Mouse (Mus musculus): ENCODE data around the gene Olfr411. TPM values are rescaled to one million over a fixed set of nuclear protein-coding genes. Genes with fewer than 3 reads are reported as not detected.

Olfr411 gene
- not detected in 2 replicates for polyA plus RNA-seq (2014; fragmentation: Nextera tagmentation; extraction: Ambion mirVana)

- Histone ChIP-seq H3K4me1 (ENCODE audit: control insufficient read depth, insufficient read depth, low read length) (no peaks in the 10 kb centered on the region), H3K9ac (ENCODE audit: low read length) (no peak within 1 kb of the TSS), H3K4me3 (ENCODE audit: low read depth, low read length) (no peak within 1 kb of the TSS), H3K4me2 (ENCODE audit: low read depth, severe bottlenecking) (no peak within 1 kb of the TSS), H3K36me3 (ENCODE audit: control insufficient read depth, insufficient read depth, low read length) (no peaks in the 10 kb centered on the region), H3K9me3 (ENCODE audit: control insufficient read depth, low read length) (no peaks in the 10 kb centered on the region), H3K27me3 (ENCODE audit: control insufficient read depth, insufficient read depth, low read length) (no peaks in the 10 kb centered on the region), H3K27ac (replicated peaks; ENCODE audit: low read depth, low read length) (no peak within 1 kb of the TSS)
- DNase-seq (ENCODE audit: low spot score): no peak
- no peak for ATAC-seq (ENCODE audit: insufficient number of reproducible peaks, low FRiP score, low TSS enrichment, low read depth)
- WGBS: 89% methylated on average over 3 of the region's 3 CpGs
These were observed at the start of gene Olfr411 for GRCm38 (mm10) chr11:74352550-74352949. Gene Olfr411 (minus strand): TSS chr11:74352650.

- no peak for ATAC-seq (ENCODE audit: insufficient number of reproducible peaks, low FRiP score, low TSS enrichment, low read depth)
- 54% methylated on average over 2 of the region's 2 CpGs for WGBS
These were observed 49.7 kb upstream of the Olfr411 start for GRCm38 (mm10) chr11:74402126-74402525.

GRCm38 (mm10) chr11:74395583-74395982 lies 43.1 kb upstream of the Olfr411 start:
- H3K4me1 ChIP-seq (ENCODE audit: control insufficient read depth, insufficient read depth, low read length): no peaks in the 10 kb centered on the region
- H3K4me2 ChIP-seq (ENCODE audit: low read depth, severe bottlenecking): no peak overlapping the region
- no peak overlapping the region for H3K9ac ChIP-seq (ENCODE audit: low read length)
- no peaks in the 10 kb centered on the region for H3K9me3 ChIP-seq (ENCODE audit: control insufficient read depth, low read length)
- H3K4me3 ChIP-seq (ENCODE audit: low read depth, low read length): no peak overlapping the region
- H3K36me3 ChIP-seq (ENCODE audit: control insufficient read depth, insufficient read depth, low read length): no peaks in the 10 kb centered on the region
- no peak overlapping the region for H3K27ac ChIP-seq (replicated peaks; ENCODE audit: low read depth, low read length)
- ATAC-seq (ENCODE audit: insufficient number of reproducible peaks, low FRiP score, low TSS enrichment, low read depth): no peak
- no peak for DNase-seq (ENCODE audit: low spot score)
- H3K27me3 ChIP-seq (ENCODE audit: control insufficient read depth, insufficient read depth, low read length): no peaks in the 10 kb centered on the region
- 81% methylated on average over 18 of the region's 18 CpGs for WGBS

More at GRCm38 (mm10) chr11:74402126-74402525, 49.7 kb upstream of the Olfr411 start:
- H3K27ac ChIP-seq (replicated peaks; ENCODE audit: low read depth, low read length): no peak overlapping the region
- H3K4me3 ChIP-seq (ENCODE audit: low read depth, low read length): no peak overlapping the region
- H3K36me3 ChIP-seq (ENCODE audit: control insufficient read depth, insufficient read depth, low read length): no peaks in the 10 kb centered on the region
- no peaks in the 10 kb centered on the region for H3K4me1 ChIP-seq (ENCODE audit: control insufficient read depth, insufficient read depth, low read length)
- no peaks in the 10 kb centered on the region for H3K9me3 ChIP-seq (ENCODE audit: control insufficient read depth, low read length)
- no peak overlapping the region for H3K9ac ChIP-seq (ENCODE audit: low read length)
- H3K4me2 ChIP-seq (ENCODE audit: low read depth, severe bottlenecking): no peak overlapping the region
- no peaks in the 10 kb centered on the region for H3K27me3 ChIP-seq (ENCODE audit: control insufficient read depth, insufficient read depth, low read length)
- no peak for DNase-seq (ENCODE audit: low spot score)

GRCm38 (mm10) chr11:74393489-74393888 lies 41.0 kb upstream of the Olfr411 start:
- ATAC-seq (ENCODE audit: insufficient number of reproducible peaks, low FRiP score, low TSS enrichment, low read depth) (no peak), DNase-seq (ENCODE audit: low spot score) (no peak)
- Histone ChIP-seq H3K9me3 (ENCODE audit: control insufficient read depth, low read length) (no peaks in the 10 kb centered on the region), H3K4me2 (ENCODE audit: low read depth, severe bottlenecking) (no peak overlapping the region), H3K9ac (ENCODE audit: low read length) (no peak overlapping the region), H3K36me3 (ENCODE audit: control insufficient read depth, insufficient read depth, low read length) (no peaks in the 10 kb centered on the region), H3K27ac (replicated peaks; ENCODE audit: low read depth, low read length) (no peak overlapping the region), H3K4me3 (ENCODE audit: low read depth, low read length) (no peak overlapping the region), H3K4me1 (ENCODE audit: control insufficient read depth, insufficient read depth, low read length) (no peaks in the 10 kb centered on the region), H3K27me3 (ENCODE audit: control insufficient read depth, insufficient read depth, low read length) (no peaks in the 10 kb centered on the region)
- WGBS: 93% methylated on average over 5 of the region's 5 CpGs

- Histone ChIP-seq H3K9me3 (ENCODE audit: control insufficient read depth, low read length) (no peaks in the 10 kb centered on the region), H3K4me3 (ENCODE audit: low read depth, low read length) (no peak overlapping the region), H3K27ac (replicated peaks; ENCODE audit: low read depth, low read length) (no peak overlapping the region), H3K4me1 (ENCODE audit: control insufficient read depth, insufficient read depth, low read length) (no peaks in the 10 kb centered on the region), H3K9ac (ENCODE audit: low read length) (no peak overlapping the region), H3K36me3 (ENCODE audit: control insufficient read depth, insufficient read depth, low read length) (no peaks in the 10 kb centered on the region), H3K4me2 (ENCODE audit: low read depth, severe bottlenecking) (no peak overlapping the region), H3K27me3 (ENCODE audit: control insufficient read depth, insufficient read depth, low read length) (no peaks in the 10 kb centered on the region)
- DNase-seq (ENCODE audit: low spot score) (no peak), ATAC-seq (ENCODE audit: insufficient number of reproducible peaks, low FRiP score, low TSS enrichment, low read depth) (no peak)
- WGBS: 78% methylated on average over 6 of the region's 6 CpGs
These were observed 40.5 kb upstream of the Olfr411 start for GRCm38 (mm10) chr11:74392903-74393302.

- 90% methylated on average over 11 of the region's 11 CpGs for WGBS
- Histone ChIP-seq H3K27ac (replicated peaks; ENCODE audit: low read depth, low read length) (no peak overlapping the region), H3K9ac (ENCODE audit: low read length) (no peak overlapping the region), H3K27me3 (ENCODE audit: control insufficient read depth, insufficient read depth, low read length) (no peaks in the 10 kb centered on the region), H3K4me3 (ENCODE audit: low read depth, low read length) (no peak overlapping the region), H3K4me2 (ENCODE audit: low read depth, severe bottlenecking) (no peak overlapping the region), H3K9me3 (ENCODE audit: control insufficient read depth, low read length) (no peaks in the 10 kb centered on the region), H3K36me3 (ENCODE audit: control insufficient read depth, insufficient read depth, low read length) (no peaks in the 10 kb centered on the region), H3K4me1 (ENCODE audit: control insufficient read depth, insufficient read depth, low read length) (no peaks in the 10 kb centered on the region)
- ATAC-seq (ENCODE audit: insufficient number of reproducible peaks, low FRiP score, low TSS enrichment, low read depth) (no peak), DNase-seq (ENCODE audit: low spot score) (no peak)
These were observed 39.4 kb upstream of the Olfr411 start for GRCm38 (mm10) chr11:74391899-74392298.

- H3K4me3 ChIP-seq (ENCODE audit: low read depth, low read length): no peak overlapping the region
- H3K27ac ChIP-seq (replicated peaks; ENCODE audit: low read depth, low read length): no peak overlapping the region
- H3K27me3 ChIP-seq (ENCODE audit: control insufficient read depth, insufficient read depth, low read length): no peaks in the 10 kb centered on the region
- no peak overlapping the region for H3K4me2 ChIP-seq (ENCODE audit: low read depth, severe bottlenecking)
- no peaks in the 10 kb centered on the region for H3K4me1 ChIP-seq (ENCODE audit: control insufficient read depth, insufficient read depth, low read length)
- no peaks in the 10 kb centered on the region for H3K36me3 ChIP-seq (ENCODE audit: control insufficient read depth, insufficient read depth, low read length)
- no peak overlapping the region for H3K9ac ChIP-seq (ENCODE audit: low read length)
- no peaks in the 10 kb centered on the region for H3K9me3 ChIP-seq (ENCODE audit: control insufficient read depth, low read length)
- ATAC-seq (ENCODE audit: insufficient number of reproducible peaks, low FRiP score, low TSS enrichment, low read depth) (no peak), DNase-seq (ENCODE audit: low spot score) (no peak)
- WGBS: 80% methylated on average over 5 of the region's 5 CpGs
These were observed 34.8 kb upstream of the Olfr411 start for GRCm38 (mm10) chr11:74387203-74387602.

GRCm38 (mm10) chr11:74385674-74386073 lies 33.2 kb upstream of the Olfr411 start:
- H3K9ac ChIP-seq (ENCODE audit: low read length): no peak overlapping the region
- H3K27me3 ChIP-seq (ENCODE audit: control insufficient read depth, insufficient read depth, low read length): no peaks in the 10 kb centered on the region
- H3K4me2 ChIP-seq (ENCODE audit: low read depth, severe bottlenecking): no peak overlapping the region
- H3K36me3 ChIP-seq (ENCODE audit: control insufficient read depth, insufficient read depth, low read length): no peaks in the 10 kb centered on the region
- DNase-seq (ENCODE audit: low spot score): no peak
- WGBS: 87% methylated on average over 9 of the region's 9 CpGs
- no peak for ATAC-seq (ENCODE audit: insufficient number of reproducible peaks, low FRiP score, low TSS enrichment, low read depth)
- H3K9me3 ChIP-seq (ENCODE audit: control insufficient read depth, low read length): no peaks in the 10 kb centered on the region
- no peak overlapping the region for H3K4me3 ChIP-seq (ENCODE audit: low read depth, low read length)
- H3K4me1 ChIP-seq (ENCODE audit: control insufficient read depth, insufficient read depth, low read length): no peaks in the 10 kb centered on the region
- no peak overlapping the region for H3K27ac ChIP-seq (replicated peaks; ENCODE audit: low read depth, low read length)

- DNase-seq (ENCODE audit: low spot score) (no peak), ATAC-seq (ENCODE audit: insufficient number of reproducible peaks, low FRiP score, low TSS enrichment, low read depth) (no peak)
- Histone ChIP-seq H3K4me3 (ENCODE audit: low read depth, low read length) (no peak overlapping the region), H3K9me3 (ENCODE audit: control insufficient read depth, low read length) (no peaks in the 10 kb centered on the region), H3K36me3 (ENCODE audit: control insufficient read depth, insufficient read depth, low read length) (no peaks in the 10 kb centered on the region), H3K27me3 (ENCODE audit: control insufficient read depth, insufficient read depth, low read length) (no peaks in the 10 kb centered on the region), H3K9ac (ENCODE audit: low read length) (no peak overlapping the region), H3K4me2 (ENCODE audit: low read depth, severe bottlenecking) (no peak overlapping the region), H3K4me1 (ENCODE audit: control insufficient read depth, insufficient read depth, low read length) (no peaks in the 10 kb centered on the region), H3K27ac (replicated peaks; ENCODE audit: low read depth, low read length) (no peak overlapping the region)
- WGBS: 71% methylated on average over 4 of the region's 4 CpGs
These were observed 26.9 kb upstream of the Olfr411 start for GRCm38 (mm10) chr11:74379166-74379873.

All from limb, embryonic 11.5 days (tissue).